Mouse (Mus musculus) macrophage (primary cell): ENCODE data around the gene Klf13. TPM values are rescaled to one million over a fixed set of nuclear protein-coding genes. Genes with fewer than 3 reads are reported as not detected.

Experiments
- H3K27ac ChIP-seq: fragments of 350-480 bp; formaldehyde crosslinking; 2 replicates; pipeline ENCODE4 v1.9.0; 2021
- H3K36me3 ChIP-seq: fragments of 350-480 bp; formaldehyde crosslinking; 2 replicates; pipeline ENCODE4 v1.9.0; 2021; ENCODE audit errors: inconsistent target
- H3K4me3 ChIP-seq: fragments of 350-480 bp; formaldehyde crosslinking; 2 replicates; pipeline ENCODE4 v1.9.0; 2021; ENCODE audit errors: inconsistent target
- H3K79me2 ChIP-seq: fragments of 350-480 bp; formaldehyde crosslinking; 2 replicates; pipeline ENCODE4 v1.9.0; 2021; ENCODE audit errors: inconsistent target
- WGBS: methylation state at CpG from one replicate; pipeline ENCODE4 v1.1.7; 2026; ENCODE audit warnings: inconsistent platforms; ENCODE audit not compliant: missing documents; 5-methylcytosine and 5-hydroxymethylcytosine counted together
- polyA plus RNA-seq: library from polyadenylated mRNA; stranded (reverse); fragments of 250-400 nt; gene quantifications from 3 replicates; pipeline ENCODE4 v1.2.4, GENCODE M21; 2018; ENCODE audit warnings: inconsistent platforms

The Klf13 gene
- polyA plus RNA-seq, 1 experiment from 2014 or later, result 20.8 TPM

GRCm38 (mm10) chr7:63911383-63912233 is 27.1 kb downstream of the Klf13 start:
- peaks cover 82% of the 10 kb centered on the region for H3K79me2 ChIP-seq
- peak overlapping the region; percentile 99 for H3K27ac ChIP-seq
- H3K36me3 ChIP-seq, result no peaks in the 10 kb centered on the region
- under 1% methylated on average over 8 of the region's 8 CpGs for WGBS
- no peak overlapping the region for H3K4me3 ChIP-seq

- peak overlapping the region; percentile 99 for H3K27ac ChIP-seq
- WGBS, result 0% methylated on average over 4 of the region's 4 CpGs
- H3K36me3 ChIP-seq, result no peaks in the 10 kb centered on the region
- H3K79me2 ChIP-seq, result peaks cover 82% of the 10 kb centered on the region
- H3K4me3 ChIP-seq, result no peak overlapping the region
These were observed 27.8 kb downstream of the Klf13 start for GRCm38 (mm10) chr7:63910912-63911311.

DNA sequence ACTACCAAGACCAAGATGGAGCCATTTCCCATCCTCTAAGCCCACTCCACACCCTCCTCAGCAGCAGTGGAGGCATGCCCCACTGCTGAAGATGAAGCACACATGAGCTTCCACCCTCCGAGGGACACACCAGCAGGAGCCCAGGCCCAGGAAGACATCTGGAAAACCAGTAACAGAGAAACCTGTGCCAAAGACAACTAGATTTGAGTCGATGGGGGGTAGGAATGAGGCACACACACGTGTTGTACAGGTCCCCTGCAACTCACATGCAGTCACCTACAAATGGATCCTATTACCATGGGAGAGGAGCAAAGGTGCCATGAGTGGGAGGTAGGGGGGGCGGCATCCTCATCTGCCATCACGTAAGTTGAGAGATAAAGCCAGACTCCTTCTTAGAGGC is 28.5 kb downstream of the Klf13 start:
- Histone ChIP-seq H3K4me3 (no peak overlapping the region), H3K79me2 (peaks cover 82% of the 10 kb centered on the region), H3K36me3 (no peaks in the 10 kb centered on the region), H3K27ac (peak overlapping the region; percentile 99)
- WGBS, result 53% methylated on average over 5 of the region's 5 CpGs

DNA sequence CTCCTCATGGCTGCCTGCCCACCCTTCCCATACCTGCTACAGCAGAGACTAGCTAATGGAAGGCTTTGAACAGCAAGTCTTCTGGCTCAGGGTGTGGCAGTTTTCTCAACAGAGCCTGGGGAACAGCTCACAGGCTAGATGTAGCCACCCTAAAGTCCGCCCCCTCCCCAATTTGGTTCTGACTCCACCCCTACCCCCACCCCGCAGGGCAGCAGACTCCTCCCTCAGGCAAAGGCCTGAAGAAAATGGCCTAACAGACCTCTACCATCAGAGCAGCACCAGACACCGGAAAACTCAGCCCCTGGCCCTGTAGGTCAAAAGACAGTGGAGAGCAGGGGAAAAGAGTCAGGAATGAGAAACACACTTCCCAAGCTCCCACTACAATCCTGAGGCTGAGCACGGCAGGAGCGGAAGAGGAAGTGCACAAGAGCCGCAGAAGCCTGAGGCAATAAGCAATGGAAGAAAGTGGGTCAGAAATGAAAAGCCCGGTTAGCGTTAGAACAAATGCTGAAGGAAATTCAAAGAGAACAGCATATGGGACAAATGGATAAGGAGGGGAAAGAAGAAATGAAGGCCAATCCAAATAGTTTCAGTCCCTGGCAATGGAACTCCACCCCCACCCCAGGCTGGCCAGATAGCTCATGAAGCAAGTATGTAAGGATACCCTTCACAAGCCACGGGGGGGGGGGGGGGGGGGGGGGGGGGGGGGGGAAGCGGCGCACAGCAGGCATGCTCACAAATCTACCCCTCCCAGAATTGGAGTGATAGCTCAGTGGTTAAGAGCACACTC is 30.0 kb downstream of the Klf13 start:
- H3K27ac ChIP-seq, result peak overlapping the region; percentile 99
- WGBS, result 22% methylated on average over 8 of the region's 11 CpGs
- peaks cover 82% of the 10 kb centered on the region for H3K79me2 ChIP-seq
- H3K36me3 ChIP-seq, result no peaks in the 10 kb centered on the region
- H3K4me3 ChIP-seq, result no peak overlapping the region

DNA sequence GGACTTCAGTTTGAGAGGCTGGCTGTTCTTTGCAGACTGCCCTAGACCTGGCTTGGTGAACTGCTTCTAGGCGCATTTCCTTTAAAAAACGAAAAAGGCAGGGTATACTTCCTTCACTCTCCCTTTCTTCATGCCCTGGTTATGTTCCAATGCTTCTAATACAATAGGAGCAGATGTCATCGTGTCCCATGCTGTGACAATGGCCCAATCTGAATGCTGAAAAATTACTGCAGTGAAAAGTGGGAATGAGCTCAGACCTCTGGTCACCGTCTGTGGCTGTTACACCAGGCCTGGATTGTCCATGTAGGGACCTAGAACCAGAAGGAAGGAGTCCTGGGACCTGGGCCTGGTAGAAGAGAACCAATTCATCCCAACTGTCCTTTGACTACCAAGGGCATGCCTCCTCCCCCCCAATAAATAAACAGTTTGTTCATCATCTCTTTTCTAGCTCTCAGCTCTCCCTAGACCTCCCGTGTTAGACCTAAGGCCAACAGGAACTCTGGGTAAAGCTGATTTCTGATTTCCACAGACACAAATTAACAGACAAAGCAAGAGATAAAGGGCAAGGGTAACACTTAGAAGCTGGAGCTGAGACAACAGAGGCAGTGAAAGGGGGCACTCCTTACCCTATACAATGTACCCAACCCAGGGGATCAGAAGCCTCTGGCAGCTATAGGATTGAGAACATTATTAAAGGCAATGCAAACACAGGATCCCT is 30.8 kb downstream of the Klf13 start:
- no peak overlapping the region for H3K4me3 ChIP-seq
- no peaks in the 10 kb centered on the region for H3K36me3 ChIP-seq
- 66% methylated on average over 5 of the region's 5 CpGs for WGBS
- H3K79me2 ChIP-seq, result peaks cover 82% of the 10 kb centered on the region
- H3K27ac ChIP-seq, result peak overlapping the region; percentile 99

DNA sequence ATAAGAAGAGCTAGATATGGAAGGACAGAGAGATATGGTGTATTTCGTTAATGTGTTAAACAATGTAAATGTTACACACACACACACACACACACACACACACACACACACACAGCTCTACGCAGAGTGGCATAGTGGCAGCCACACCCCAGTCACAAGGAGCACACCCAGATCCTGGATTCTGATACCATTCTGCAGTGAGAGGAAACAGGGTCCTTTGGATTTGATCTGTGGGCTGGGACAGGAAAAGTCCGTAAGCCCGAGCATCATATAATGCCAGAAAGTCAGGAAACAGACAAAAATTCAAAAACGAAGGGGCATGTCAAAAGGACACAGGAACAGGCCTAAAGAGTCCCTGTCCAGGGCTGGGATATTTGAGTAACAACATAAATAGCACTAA is 33.1 kb downstream of the Klf13 start:
- Histone ChIP-seq H3K79me2 (peaks cover 98% of the 10 kb centered on the region), H3K4me3 (peak overlapping the region; percentile 16), H3K36me3 (no peaks in the 10 kb centered on the region), H3K27ac (peak overlapping the region; percentile 71)
- WGBS, result 72% methylated on average over 4 of the region's 5 CpGs

- Histone ChIP-seq H3K79me2 (peaks cover 100% of the 10 kb centered on the region), H3K27ac (peak overlapping the region; percentile 71), H3K36me3 (no peaks in the 10 kb centered on the region), H3K4me3 (peak overlapping the region; percentile 16)
- 79% methylated on average over 2 of the region's 2 CpGs for WGBS
These were observed 33.5 kb downstream of the Klf13 start for GRCm38 (mm10) chr7:63905190-63905589.

DNA sequence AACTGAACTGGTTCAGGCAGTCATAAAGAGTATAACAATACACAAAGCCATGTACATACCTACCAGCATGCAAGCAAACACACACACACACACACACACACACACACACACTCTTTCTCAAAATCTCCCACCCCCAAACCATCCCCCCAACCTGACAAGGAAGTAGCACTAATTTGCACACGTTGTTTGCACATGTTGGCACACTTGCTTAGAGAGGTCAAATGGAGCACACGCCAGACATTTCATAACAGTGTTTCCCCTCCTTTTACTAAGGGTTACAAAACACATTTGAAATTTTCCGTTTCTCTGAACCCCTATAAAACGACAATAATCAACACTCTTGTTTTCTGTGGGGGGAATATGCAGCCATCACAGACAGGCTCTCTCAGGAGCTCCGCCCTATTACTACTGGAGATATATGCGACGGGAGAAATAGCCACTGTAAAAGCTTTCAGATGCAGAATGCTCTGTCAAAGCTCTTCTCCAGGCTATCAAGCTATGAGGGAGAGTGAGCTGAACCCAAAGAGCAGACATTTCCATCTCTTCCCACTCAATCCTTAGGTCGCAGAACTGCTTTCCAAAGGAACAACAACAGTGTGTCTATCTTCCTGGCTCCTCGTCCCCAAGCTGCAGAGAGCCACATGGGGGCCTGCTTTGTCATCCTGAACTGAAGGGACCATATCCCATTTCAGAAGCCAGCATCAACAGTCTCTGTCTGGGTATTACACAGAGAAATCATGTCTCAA is 34.9 kb downstream of the Klf13 start:
- Histone ChIP-seq H3K79me2 (peaks cover 100% of the 10 kb centered on the region), H3K4me3 (no peak overlapping the region), H3K36me3 (no peaks in the 10 kb centered on the region), H3K27ac (peak overlapping the region; percentile 32)
- 38% methylated on average over 9 of the region's 9 CpGs for WGBS

- Histone ChIP-seq H3K36me3 (no peaks in the 10 kb centered on the region), H3K4me3 (no peak overlapping the region), H3K27ac (no peak overlapping the region), H3K79me2 (peaks cover 100% of the 10 kb centered on the region)
- 63% methylated on average over 3 of the region's 3 CpGs for WGBS
These were observed 36.0 kb downstream of the Klf13 start for GRCm38 (mm10) chr7:63902604-63903210.

- no peak overlapping the region for H3K27ac ChIP-seq
- H3K4me3 ChIP-seq, result no peak overlapping the region
- WGBS, result 74% methylated on average over 3 of the region's 3 CpGs
- no peaks in the 10 kb centered on the region for H3K36me3 ChIP-seq
- H3K79me2 ChIP-seq, result peaks cover 100% of the 10 kb centered on the region
These were observed 36.8 kb downstream of the Klf13 start for GRCm38 (mm10) chr7:63901942-63902341.

GRCm38 (mm10) chr7:63901346-63901745 is 37.4 kb downstream of the Klf13 start:
- Histone ChIP-seq H3K79me2 (peaks cover 100% of the 10 kb centered on the region), H3K36me3 (no peaks in the 10 kb centered on the region), H3K4me3 (no peak overlapping the region), H3K27ac (no peak overlapping the region)
- 80% methylated on average over 8 of the region's 11 CpGs for WGBS

DNA sequence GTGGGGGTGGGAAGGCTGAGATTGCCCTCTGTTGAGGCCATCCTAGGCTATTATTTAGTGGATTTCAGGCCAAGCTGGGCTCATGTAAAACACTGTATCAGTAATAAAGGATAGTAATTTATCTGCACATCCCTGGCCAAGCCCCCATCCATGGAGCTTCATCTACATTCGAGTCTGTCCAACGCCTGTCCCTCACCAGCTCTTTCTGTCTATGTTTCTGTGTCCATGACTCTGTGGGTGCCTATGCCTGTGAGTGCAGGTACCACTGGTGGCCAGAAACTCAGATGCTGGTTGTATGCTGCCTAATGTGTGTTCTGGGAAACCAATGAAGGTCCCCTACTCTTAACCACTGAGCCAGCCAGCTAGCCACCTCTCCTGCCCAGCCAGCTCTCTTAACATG is 38.3 kb downstream of the Klf13 start:
- H3K27ac ChIP-seq, result no peak overlapping the region
- H3K36me3 ChIP-seq, result no peaks in the 10 kb centered on the region
- no peak overlapping the region for H3K4me3 ChIP-seq
- H3K79me2 ChIP-seq, result peaks cover 100% of the 10 kb centered on the region
- 100% methylated on average over 2 of the region's 2 CpGs for WGBS

DNA sequence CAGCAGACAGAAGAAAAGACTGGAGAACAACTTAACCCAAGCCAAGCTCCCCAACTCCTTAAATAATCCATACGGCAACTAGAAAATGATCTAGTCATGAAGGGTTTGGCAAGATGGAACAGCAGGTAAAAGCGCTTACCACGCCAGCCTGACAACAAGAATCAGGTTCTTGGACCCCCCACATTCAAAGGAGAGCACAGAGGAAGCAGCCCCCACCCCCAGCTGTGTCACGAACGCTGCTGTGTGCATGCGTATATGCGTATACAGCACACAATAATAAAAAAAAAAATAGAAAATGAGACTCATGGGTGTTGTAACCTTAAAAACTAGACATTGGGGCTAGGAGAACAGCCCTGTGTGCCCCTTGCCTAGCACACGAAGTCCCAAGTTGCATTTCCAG is 38.8 kb downstream of the Klf13 start:
- no peak overlapping the region for H3K4me3 ChIP-seq
- H3K79me2 ChIP-seq, result peaks cover 100% of the 10 kb centered on the region
- H3K36me3 ChIP-seq, result no peaks in the 10 kb centered on the region
- H3K27ac ChIP-seq, result no peak overlapping the region
- WGBS, result 97% methylated on average over 8 of the region's 8 CpGs

GRCm38 (mm10) chr7:63898201-63898600 is 40.5 kb downstream of the Klf13 start:
- Histone ChIP-seq H3K36me3 (no peaks in the 10 kb centered on the region), H3K27ac (no peak overlapping the region), H3K79me2 (peaks cover 99% of the 10 kb centered on the region), H3K4me3 (no peak overlapping the region)
- 79% methylated on average over 6 of the region's 6 CpGs for WGBS
